Mouse (Mus musculus) myocyte (in vitro differentiated cells): ENCODE results near the gene Glp1r. TPM values are rescaled to one million over a fixed set of nuclear protein-coding genes. Genes with fewer than 3 reads are reported as not detected.

Experiments
- H3K27me3 ChIP-seq: one replicate; pipeline ENCODE4 v1.6.1; 2011; ENCODE audit not compliant: control insufficient read depth, insufficient read depth, insufficient read length
- H3K36me3 ChIP-seq: one replicate; pipeline ENCODE4 v1.6.1; 2011; ENCODE audit not compliant: control insufficient read depth, insufficient read depth
- H3K4me2 ChIP-seq: one replicate; pipeline ENCODE4 v1.6.1; 2011; ENCODE audit warnings: low read depth, control low read depth
- H3K4me3 ChIP-seq: one replicate; pipeline ENCODE4 v1.5.1; 2011; ENCODE audit warnings: mild to moderate bottlenecking, control low read depth, moderate library complexity
- H3K79me2 ChIP-seq: one replicate; pipeline ENCODE4 v1.6.1; 2011; ENCODE audit not compliant: control insufficient read depth, insufficient read depth
- H3ac ChIP-seq: one replicate; pipeline ENCODE4 v1.6.1; 2011; ENCODE audit not compliant: control insufficient read depth, insufficient read length
- CEBPB ChIP-seq: IDR thresholded peaks from 2 replicates; pipeline ENCODE4 v1.6.1; 2011; ENCODE audit warnings: mild to moderate bottlenecking, moderate library complexity; ENCODE audit not compliant: poor library complexity, insufficient read depth, severe bottlenecking
- E2F4 ChIP-seq: IDR thresholded peaks from one replicate; pipeline ENCODE4 v1.6.1; 2011; ENCODE audit warnings: mild to moderate bottlenecking, control low read depth, moderate library complexity; ENCODE audit not compliant: insufficient read depth
- MAX ChIP-seq: IDR thresholded peaks from one replicate; pipeline ENCODE4 v1.6.1; 2011; ENCODE audit warnings: low read depth, mild to moderate bottlenecking, control low read depth
- MYOD1 ChIP-seq, 3 experiments: IDR thresholded peaks; one replicate each; pipeline ENCODE4 v1.6.1; 2011; ENCODE audit warnings: control low read depth in 2 of 3, low read depth in 2 of 3, mild to moderate bottlenecking in 2 of 3, moderate library complexity in 1 of 3; ENCODE audit not compliant: insufficient read length in 2 of 3, control insufficient read depth in 1 of 3
- MYOG ChIP-seq, 3 experiments: IDR thresholded peaks; one replicate each; pipeline ENCODE4 v1.6.1; 2011; ENCODE audit warnings: control low read depth in 2 of 3, low read depth in 2 of 3, mild to moderate bottlenecking in 2 of 3; ENCODE audit not compliant: insufficient read length in 2 of 3, control insufficient read depth in 1 of 3, insufficient read depth in 1 of 3
- POLR2A ChIP-seq: IDR thresholded peaks from one replicate; pipeline ENCODE4 v1.6.1; 2011; ENCODE audit warnings: low read depth, mild to moderate bottlenecking, control low read depth, moderate library complexity; ENCODE audit not compliant: insufficient read length
- POLR2AphosphoS2 ChIP-seq: IDR thresholded peaks from one replicate; pipeline ENCODE4 v1.6.1; 2011; ENCODE audit warnings: low read depth, control low read depth; ENCODE audit not compliant: insufficient read length
- REST ChIP-seq: IDR thresholded peaks from one replicate; pipeline ENCODE4 v1.6.1; 2011; ENCODE audit warnings: mild to moderate bottlenecking, control low read depth, moderate library complexity; ENCODE audit not compliant: insufficient read depth, insufficient read length
- SRF ChIP-seq: IDR thresholded peaks from one replicate; pipeline ENCODE4 v1.6.1; 2011; ENCODE audit warnings: low read depth; ENCODE audit not compliant: control insufficient read depth, insufficient read length
- TCF12 ChIP-seq: IDR thresholded peaks from one replicate; pipeline ENCODE4 v1.6.1; 2011; ENCODE audit warnings: mild to moderate bottlenecking, control low read depth; ENCODE audit not compliant: poor library complexity, insufficient read depth, severe bottlenecking
- TCF3 ChIP-seq: IDR thresholded peaks from one replicate; pipeline ENCODE4 v1.6.1; 2011; ENCODE audit warnings: low read depth, control low read depth; ENCODE audit not compliant: insufficient read length
- USF1 ChIP-seq: IDR thresholded peaks from one replicate; pipeline ENCODE4 v1.6.1; 2011; ENCODE audit warnings: low read depth, mild to moderate bottlenecking, control low read depth, moderate library complexity
- polyA plus RNA-seq: library from polyadenylated mRNA; unstranded; fragments of >200 nt; fragmentation: generic; extraction: Trizol; gene quantifications from one replicate; pipeline ENCODE4 v1.2.1, GENCODE M21; 2012; ENCODE audit warnings: missing spikeins

Glp1r gene
- polyA plus RNA-seq, 1 experiment, result 1.3 TPM

GRCm38 (mm10) chr17:30910866-30911731 lies 9.5 kb downstream of the Glp1r start:
- Histone ChIP-seq H3K27me3 (no peaks in the 10 kb centered on the region), H3K36me3 (no peaks in the 10 kb centered on the region), H3ac (no peak overlapping the region), H3K4me2 (peak overlapping the region; percentile 50), H3K79me2 (no peaks in the 10 kb centered on the region), H3K4me3 (no peak overlapping the region)
- TF ChIP-seq POLR2A (peak; percentile 7), CEBPB (peak; percentile 77; the same call in 1 of the 2 replicates), MAX (no peak)

DNA sequence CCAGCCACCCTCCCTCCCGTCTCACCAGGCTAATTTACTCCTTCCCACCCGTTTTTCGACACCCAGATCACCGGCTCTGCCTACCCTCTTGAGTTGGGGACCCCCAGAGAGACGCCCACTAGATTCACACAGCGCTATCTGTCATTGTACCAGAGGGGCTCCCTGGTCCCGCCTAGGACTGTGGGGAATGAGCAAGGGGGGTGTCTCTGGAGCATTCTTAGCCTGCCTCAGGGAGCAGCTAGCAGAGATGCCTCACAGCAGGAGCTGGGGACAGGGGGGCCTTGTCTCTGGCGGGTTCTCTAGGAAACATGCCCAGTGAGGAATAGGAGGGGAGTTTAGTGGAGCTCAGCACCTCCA lies 10.1 kb downstream of the Glp1r start:
- H3K4me3 ChIP-seq, result no peak overlapping the region
- no peaks in the 10 kb centered on the region for H3K27me3 ChIP-seq
- H3K4me2 ChIP-seq, result no peak overlapping the region
- no peaks in the 10 kb centered on the region for H3K36me3 ChIP-seq
- no peak overlapping the region for H3ac ChIP-seq
- no peaks in the 10 kb centered on the region for H3K79me2 ChIP-seq
- no peak for TF ChIP-seq POLR2A
- TF ChIP-seq E2F4, result no peak
- no peak for TF ChIP-seq SRF
- no peak for TF ChIP-seq CEBPB
- TF ChIP-seq TCF12, result no peak
- no peak for TF ChIP-seq TCF3
- TF ChIP-seq MYOD1 (IDR thresholded peaks at IDR 0.05; ENCODE audit: control insufficient read depth in 1 of 3, insufficient read length in 2 of 3, low read depth in 2 of 3), result no peak
- no peak for TF ChIP-seq MAX
- no peak for TF ChIP-seq USF1
- no peak for TF ChIP-seq POLR2AphosphoS2
- no peak for TF ChIP-seq REST
- no peak for TF ChIP-seq MYOG (IDR thresholded peaks at IDR 0.05; ENCODE audit: control insufficient read depth in 1 of 3, insufficient read depth in 1 of 3, insufficient read length in 2 of 3, low read depth in 2 of 3)

GRCm38 (mm10) chr17:30912536-30912935 lies 10.9 kb downstream of the Glp1r start:
- TF ChIP-seq CEBPB (no peak), POLR2AphosphoS2 (no peak), REST (no peak)
- Histone ChIP-seq H3K36me3 (no peaks in the 10 kb centered on the region), H3K27me3 (no peaks in the 10 kb centered on the region), H3ac (no peak overlapping the region), H3K4me3 (no peak overlapping the region), H3K79me2 (no peaks in the 10 kb centered on the region), H3K4me2 (no peak overlapping the region)

- Histone ChIP-seq H3K27me3 (no peaks in the 10 kb centered on the region), H3K4me3 (no peak overlapping the region), H3ac (no peak overlapping the region), H3K4me2 (no peak overlapping the region), H3K36me3 (no peaks in the 10 kb centered on the region), H3K79me2 (no peaks in the 10 kb centered on the region)
- no peak for TF ChIP-seq MYOG (IDR thresholded peaks at IDR 0.05; ENCODE audit: control insufficient read depth in 1 of 3, insufficient read depth in 1 of 3, insufficient read length in 2 of 3, low read depth in 2 of 3)
- no peak for TF ChIP-seq SRF
- TF ChIP-seq TCF12, result no peak
- no peak for TF ChIP-seq E2F4
These were observed 12.6 kb downstream of the Glp1r start for GRCm38 (mm10) chr17:30914264-30914663.

- Histone ChIP-seq H3K27me3 (no peaks in the 10 kb centered on the region), H3ac (no peak overlapping the region), H3K4me3 (no peak overlapping the region), H3K36me3 (no peaks in the 10 kb centered on the region), H3K4me2 (no peak overlapping the region), H3K79me2 (no peaks in the 10 kb centered on the region)
- TF ChIP-seq POLR2A (no peak), TCF3 (no peak), SRF (no peak), MAX (no peak), CEBPB (no peak), TCF12 (no peak), REST (no peak), MYOD1 (IDR thresholded peaks at IDR 0.05; ENCODE audit: control insufficient read depth in 1 of 3, insufficient read length in 2 of 3, low read depth in 2 of 3) (no peak), USF1 (no peak), POLR2AphosphoS2 (no peak), E2F4 (no peak), MYOG (IDR thresholded peaks at IDR 0.05; ENCODE audit: control insufficient read depth in 1 of 3, insufficient read depth in 1 of 3, insufficient read length in 2 of 3, low read depth in 2 of 3) (no peak)
These were observed 21.9 kb downstream of the Glp1r start for GRCm38 (mm10) chr17:30923566-30923965.
